Mouse (Mus musculus): ENCODE results near the gene Zmynd8.

Gene Zmynd8

GRCm38 (mm10) chr2:165792431-165793282 lies 106.2 kb downstream of the Zmynd8 start:
- DNase-seq, result no peak

GRCm38 (mm10) chr2:165791657-165792056 lies 107.2 kb downstream of the Zmynd8 start:
- peak; percentile 69 for DNase-seq

DNA sequence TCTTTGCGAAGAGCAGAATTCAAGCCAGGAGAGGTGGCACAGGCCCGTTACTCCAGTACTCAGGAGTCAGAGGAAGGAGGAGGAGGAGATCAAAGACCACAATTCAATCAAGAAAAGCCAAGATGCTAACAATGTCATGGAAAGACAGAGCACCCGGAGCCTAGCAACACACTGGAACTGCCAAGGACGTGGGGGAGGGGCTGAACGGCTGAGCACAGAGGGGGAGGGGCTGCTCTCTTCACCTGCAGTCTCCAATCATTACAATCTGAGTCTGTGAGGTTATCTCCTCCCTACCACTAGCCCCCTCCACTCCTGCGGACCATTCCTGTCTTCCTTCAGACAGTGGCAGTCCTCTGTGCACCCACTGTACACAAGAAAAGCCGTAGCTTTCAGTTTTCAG lies 107.8 kb downstream of the Zmynd8 start:
- no peak for DNase-seq

DNA sequence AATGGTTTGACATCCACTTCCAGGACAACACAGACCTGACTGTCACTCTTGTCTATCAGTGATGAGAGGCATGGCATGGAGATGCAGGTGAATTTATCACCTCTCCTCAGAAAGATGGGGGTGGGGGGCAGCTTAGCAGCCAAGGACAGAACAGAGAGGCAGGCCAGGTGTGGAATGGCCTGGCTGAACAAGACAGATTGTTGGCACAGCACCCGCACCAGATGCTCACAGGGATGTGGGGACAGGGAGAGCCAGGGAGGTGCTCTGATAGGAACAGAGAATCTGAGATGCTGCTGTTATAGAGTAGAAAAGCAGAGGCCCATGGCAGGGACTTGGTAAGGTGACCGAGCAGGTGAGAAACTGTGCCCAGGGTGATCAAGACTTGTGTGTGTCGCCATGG lies 109.1 kb downstream of the Zmynd8 start:
- DNase-seq, result no peak

GRCm38 (mm10) chr2:165788796-165789195 lies 110.0 kb downstream of the Zmynd8 start:
- DNase-seq, result no peak

- DNase-seq, result peak; percentile 92
These were observed 110.8 kb downstream of the Zmynd8 start for GRCm38 (mm10) chr2:165788005-165788404.

- no peak for DNase-seq
These were observed 112.3 kb downstream of the Zmynd8 start for GRCm38 (mm10) chr2:165786467-165786866.

GRCm38 (mm10) chr2:165785312-165786036 lies 113.3 kb downstream of the Zmynd8 start:
- DNase-seq, result no peak

- DNase-seq, result peak; percentile 89
These were observed 116.5 kb downstream of the Zmynd8 start for GRCm38 (mm10) chr2:165782324-165782723.

DNA sequence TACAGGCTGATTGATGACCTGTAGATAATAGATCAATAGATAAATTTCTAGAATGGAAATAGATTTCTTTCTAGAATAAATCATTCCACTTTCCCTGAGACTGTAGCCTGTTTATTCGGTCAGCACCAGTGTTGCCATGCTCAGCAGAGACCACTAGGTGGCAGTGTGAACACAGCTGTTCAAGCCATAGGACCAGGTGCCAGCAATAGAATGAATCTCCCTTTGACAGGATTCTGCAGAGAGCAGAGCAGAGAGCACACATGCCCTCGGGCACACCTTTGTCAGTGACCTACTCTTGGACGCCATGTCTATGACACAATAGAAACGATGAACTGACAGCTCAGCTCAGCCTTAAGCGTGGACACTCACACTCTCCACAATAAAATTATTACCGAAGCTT lies 119.9 kb downstream of the Zmynd8 start:
- DNase-seq, result peak; percentile 82

- DNase-seq, result no peak
These were observed 129.4 kb downstream of the Zmynd8 start for GRCm38 (mm10) chr2:165769375-165769948.

DNA sequence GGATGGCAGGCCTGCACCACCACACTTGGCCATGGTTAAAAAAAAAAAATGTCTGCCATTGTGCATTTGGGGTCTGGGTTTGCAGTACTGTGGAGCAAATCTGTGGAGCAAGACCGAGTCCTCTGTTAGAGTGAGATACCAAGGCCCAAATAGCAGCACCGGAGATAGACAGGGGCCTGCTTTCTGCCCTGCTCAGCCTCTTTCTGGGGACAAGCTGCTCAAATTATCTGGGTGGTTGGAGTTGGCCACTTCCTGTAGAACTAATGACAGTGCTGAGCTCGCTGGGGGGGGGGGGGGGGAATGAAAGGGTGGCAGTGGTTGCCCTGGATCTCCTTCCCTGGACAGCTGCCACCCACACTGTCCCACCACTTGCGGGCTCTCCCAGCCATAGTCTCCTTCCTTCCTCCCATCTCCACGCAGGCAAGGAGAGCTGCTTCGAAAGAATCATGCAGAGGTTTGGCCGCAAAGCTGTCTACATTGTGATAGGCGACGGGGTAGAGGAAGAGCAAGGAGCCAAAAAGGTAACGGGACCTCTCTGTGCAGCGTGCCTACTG lies 129.9 kb downstream of the Zmynd8 start:
- no peak for DNase-seq

DNA sequence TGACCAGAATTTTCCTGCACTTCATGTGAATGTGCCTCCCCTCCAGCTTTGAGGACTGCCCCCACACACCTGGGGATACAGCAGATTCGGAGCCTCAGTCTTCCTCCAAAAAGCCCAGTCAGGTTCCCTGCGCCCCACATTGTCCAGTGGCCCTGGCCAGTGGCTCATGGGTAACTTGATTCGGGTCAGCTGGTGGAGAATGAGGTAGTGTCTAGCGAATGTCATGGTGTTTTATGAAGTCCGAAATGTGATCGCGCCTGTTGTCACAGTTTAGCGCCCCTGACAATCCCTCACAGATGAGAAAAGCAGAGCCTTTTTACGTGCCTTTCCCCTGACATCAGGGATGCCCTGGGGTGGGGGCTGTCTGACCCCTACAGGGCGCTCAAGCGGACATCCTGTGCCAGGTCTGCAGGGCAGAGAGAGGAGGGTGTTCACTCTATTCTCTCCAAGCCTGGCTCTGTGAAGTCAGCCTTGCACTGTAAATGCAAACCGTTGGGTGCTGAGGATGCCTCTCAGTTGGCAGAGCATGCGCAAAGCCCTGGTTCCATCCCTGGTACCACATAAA lies 139.3 kb downstream of the Zmynd8 start:
- no peak for DNase-seq

DNA sequence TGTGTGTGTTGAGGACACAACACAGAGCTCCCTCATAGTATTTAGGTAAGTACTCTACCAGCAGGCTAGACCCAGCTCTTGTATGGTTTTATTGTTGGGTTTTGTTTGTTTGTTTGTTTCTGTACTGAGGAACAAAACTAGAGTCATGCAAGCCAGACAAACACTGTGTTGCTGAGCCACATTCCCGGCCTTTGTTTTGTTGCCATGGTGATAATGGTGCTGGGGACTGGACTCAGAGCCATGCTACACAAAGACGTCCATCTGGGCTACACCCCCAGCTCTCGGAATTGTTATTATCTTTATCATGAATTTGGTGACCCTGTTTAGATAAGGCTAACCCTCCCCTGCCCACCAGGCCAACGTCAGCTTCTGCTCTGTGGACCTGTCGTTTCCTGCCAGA lies 140.3 kb downstream of the Zmynd8 start:
- peak; percentile 43 for DNase-seq

- no peak for DNase-seq
These were observed 141.0 kb downstream of the Zmynd8 start for GRCm38 (mm10) chr2:165757799-165758198.

GRCm38 (mm10) chr2:165752704-165753103 lies 146.1 kb downstream of the Zmynd8 start:
- no peak for DNase-seq

DNA sequence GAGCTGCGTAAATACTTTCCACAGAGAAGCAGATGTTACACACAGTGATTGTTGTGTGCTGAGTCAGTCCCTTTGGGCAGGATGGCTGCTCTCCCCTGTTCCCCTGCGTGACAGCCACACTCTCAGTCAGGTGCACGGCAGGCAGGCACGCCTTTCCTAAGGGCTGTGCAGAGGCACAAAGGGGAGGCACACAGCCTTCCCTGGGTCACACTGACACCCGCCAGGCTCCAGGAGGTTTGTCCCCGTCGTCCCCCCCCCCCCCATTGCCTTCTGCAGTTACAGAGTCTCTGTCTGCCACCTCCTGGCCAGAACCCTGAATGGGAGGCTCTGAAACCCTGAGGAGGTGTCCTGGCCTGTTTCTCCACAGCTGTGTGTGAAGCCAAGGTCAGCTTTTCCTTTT lies 147.7 kb downstream of the Zmynd8 start:
- DNase-seq, result peak; percentile 22

- no peak for DNase-seq
These were observed 150.4 kb downstream of the Zmynd8 start for GRCm38 (mm10) chr2:165748426-165748825.

- DNase-seq, result no peak
These were observed 150.8 kb downstream of the Zmynd8 start for GRCm38 (mm10) chr2:165747975-165748374.

GRCm38 (mm10) chr2:165745306-165746098 lies 153.3 kb downstream of the Zmynd8 start:
- no peak for DNase-seq

- DNase-seq, result no peak
These were observed 156.5 kb downstream of the Zmynd8 start for GRCm38 (mm10) chr2:165742210-165742786.

- no peak for DNase-seq
These were observed 157.2 kb downstream of the Zmynd8 start for GRCm38 (mm10) chr2:165741526-165742050.
